Mouse (Mus musculus) lung, postnatal 0 days (tissue): Measurements from ENCODE around the gene A830005F24Rik. TPM values are rescaled to one million over a fixed set of nuclear protein-coding genes. Genes with fewer than 3 reads are reported as not detected.

Experiments
- ATAC-seq: fragments of 200-750 bp; cut with Nextera tagmentation; 2 replicates; pipeline ENCODE4 v1.8.0; 2017; ENCODE audit warnings: moderate library complexity
- DNase-seq: peaks from one replicate; pipeline ENCODE4 v3.0.0-alpha.2; 2016; ENCODE audit warnings: low spot score
- H3K27ac ChIP-seq: fragments of 300-500 bp; sonication (generic); 2 replicates; pipeline ENCODE4 v1.5.1; 2014; ENCODE audit warnings: antibody characterized with exemption, mild to moderate bottlenecking, low read length, mixed read lengths
- H3K27me3 ChIP-seq: fragments of 300-500 bp; sonication (generic); replicated peaks from 2 replicates; pipeline ENCODE4 v1.6.1; 2014; ENCODE audit warnings: low read length, mixed read lengths; ENCODE audit not compliant: insufficient read depth
- H3K36me3 ChIP-seq: fragments of 300-500 bp; sonication (generic); 2 replicates; pipeline ENCODE4 v1.6.1; 2014; ENCODE audit warnings: low read length, mixed read lengths; ENCODE audit not compliant: insufficient read depth
- H3K4me1 ChIP-seq: fragments of 300-500 bp; sonication (generic); 2 replicates; pipeline ENCODE4 v1.6.1; 2014; ENCODE audit warnings: antibody characterized with exemption, low read depth, low read length, mixed read lengths; ENCODE audit not compliant: insufficient read depth
- H3K4me2 ChIP-seq: fragments of 300-500 bp; sonication (generic); replicated peaks from 2 replicates; pipeline ENCODE4 v1.6.1; 2014; ENCODE audit warnings: low read depth, mild to moderate bottlenecking, low read length, moderate library complexity, mixed read lengths
- H3K4me3 ChIP-seq: fragments of 300-500 bp; sonication (generic); 2 replicates; pipeline ENCODE4 v1.5.1; 2014; ENCODE audit warnings: low read depth, low read length
- H3K9ac ChIP-seq: fragments of 300-500 bp; sonication (generic); replicated peaks from 2 replicates; pipeline ENCODE4 v1.6.1; 2014; ENCODE audit warnings: low read depth, mild to moderate bottlenecking
- H3K9me3 ChIP-seq: fragments of 300-500 bp; sonication (generic); 2 replicates; pipeline ENCODE4 v1.6.1; 2016; ENCODE audit warnings: low read length, mixed read lengths
- CTCF ChIP-seq: IDR thresholded peaks from 2 replicates; pipeline ENCODE4 v1.5.1; 2016; ENCODE audit warnings: antibody characterized with exemption, mild to moderate bottlenecking
- EP300 ChIP-seq: IDR thresholded peaks from 2 replicates; pipeline ENCODE4 v1.6.1; 2016; ENCODE audit warnings: antibody characterized with exemption, mild to moderate bottlenecking, control low read depth
- WGBS: fragments of 180-500 bp; shearing (Covaris S2); extraction: QIAGEN DNeasy Blood & Tissue Kit; methylation state at CpG from one replicate; pipeline ENCODE4 v1.1.7; 2014; 5-methylcytosine and 5-hydroxymethylcytosine counted together
- polyA plus RNA-seq: library from polyadenylated mRNA; unstranded; fragments of >200 nt; fragmentation: Nextera tagmentation; extraction: Ambion mirVana; gene quantifications from 2 replicates; pipeline ENCODE4 v1.2.1, GENCODE M21; 2015

The A830005F24Rik gene
- polyA plus RNA-seq, 1 experiment from 2014 or later = 0.41 TPM

GRCm38 (mm10) chr13:48525745-48526144, 12.4 kb downstream of the A830005F24Rik start:
- DNase-seq (no peak), ATAC-seq (no peak)
- Histone ChIP-seq H3K36me3 (no peaks in the 10 kb centered on the region), H3K4me2 (no peak overlapping the region), H3K4me1 (no peaks in the 10 kb centered on the region), H3K27me3 (no peaks in the 10 kb centered on the region), H3K27ac (no peak overlapping the region), H3K4me3 (no peak overlapping the region), H3K9ac (no peak overlapping the region), H3K9me3 (no peaks in the 10 kb centered on the region)
- 69% methylated on average over 5 of the region's 5 CpGs for WGBS
- TF ChIP-seq EP300 = no peak
- no peak for TF ChIP-seq CTCF

DNA sequence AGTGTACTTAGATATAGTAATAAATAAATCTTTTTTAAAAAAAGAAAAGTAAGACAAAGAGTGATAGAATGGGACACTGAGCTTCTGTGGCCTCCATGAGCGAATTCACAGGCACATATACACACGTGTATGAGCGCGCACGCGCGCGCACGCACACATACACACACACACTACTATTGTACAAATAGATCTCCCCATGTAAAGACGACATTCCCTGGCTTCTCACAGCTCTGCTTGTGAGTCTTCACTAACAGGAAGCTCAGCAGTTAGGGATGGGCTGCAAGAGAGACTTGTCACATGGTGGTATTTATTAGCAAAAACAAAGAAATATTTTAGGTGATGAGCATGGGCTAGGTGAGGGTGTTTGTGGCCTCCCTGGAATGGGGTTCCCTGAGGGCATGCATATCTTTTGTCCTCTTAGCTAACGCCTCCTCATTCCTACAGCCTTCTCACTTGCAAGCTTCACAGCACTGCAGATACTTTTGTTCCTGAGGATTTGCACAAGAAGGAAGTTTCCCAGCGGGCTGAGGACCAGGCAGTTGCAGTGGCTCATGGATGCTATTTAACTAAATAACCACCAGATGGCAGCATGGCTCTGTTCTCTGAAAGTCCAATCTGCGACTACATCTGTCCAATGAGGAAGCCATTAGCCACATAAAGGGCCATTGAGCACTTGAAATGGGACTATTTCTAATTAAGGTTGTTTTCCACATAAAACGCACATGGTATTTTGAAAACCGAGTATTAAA, 14.9 kb downstream of the A830005F24Rik start:
- H3K9me3 ChIP-seq = no peaks in the 10 kb centered on the region
- H3K4me3 ChIP-seq = no peak overlapping the region
- H3K4me1 ChIP-seq = no peaks in the 10 kb centered on the region
- TF ChIP-seq EP300 (peak; percentile 17; the same call in 1 of the 2 replicates), CTCF (peak; percentile 93)
- H3K4me2 ChIP-seq = no peak overlapping the region
- no peaks in the 10 kb centered on the region for H3K36me3 ChIP-seq
- H3K27me3 ChIP-seq = no peaks in the 10 kb centered on the region
- ATAC-seq (peak; percentile 75), DNase-seq (peak; percentile 91)
- 53% methylated on average over 15 of the region's 15 CpGs for WGBS
- H3K27ac ChIP-seq = no peak overlapping the region
- H3K9ac ChIP-seq = no peak overlapping the region

DNA sequence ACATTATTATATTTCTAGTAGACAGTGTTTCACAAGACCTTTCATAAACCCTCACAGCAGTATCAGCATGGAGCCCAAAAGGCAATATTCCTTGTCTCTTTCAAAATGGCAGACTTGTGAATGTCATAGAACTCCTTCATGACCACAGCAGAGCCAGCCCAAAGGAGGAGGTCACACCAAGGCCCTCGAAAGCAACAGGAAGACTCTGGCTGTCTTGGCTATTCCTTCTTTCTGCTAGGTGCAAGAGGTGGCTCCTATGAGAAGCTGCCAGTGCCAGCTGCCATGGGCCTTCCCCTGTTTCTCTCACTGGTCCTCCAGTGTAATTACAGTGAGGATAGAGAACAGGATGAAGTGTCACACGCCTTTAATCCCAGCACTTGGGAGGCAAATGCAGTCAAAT, 15.7 kb downstream of the A830005F24Rik start:
- TF ChIP-seq EP300 (no peak), CTCF (no peak)
- DNase-seq (no peak), ATAC-seq (no peak)
- Histone ChIP-seq H3K27me3 (no peaks in the 10 kb centered on the region), H3K36me3 (no peaks in the 10 kb centered on the region; the same call in 1 of the 2 replicates), H3K9ac (no peak overlapping the region), H3K4me1 (no peaks in the 10 kb centered on the region), H3K27ac (no peak overlapping the region), H3K4me2 (no peak overlapping the region), H3K9me3 (no peaks in the 10 kb centered on the region), H3K4me3 (no peak overlapping the region)
- WGBS = 36% methylated on average over 2 of the region's 2 CpGs

- Histone ChIP-seq H3K4me3 (no peak overlapping the region), H3K27me3 (no peaks in the 10 kb centered on the region), H3K4me2 (no peak overlapping the region), H3K4me1 (no peaks in the 10 kb centered on the region), H3K9me3 (no peaks in the 10 kb centered on the region), H3K36me3 (no peaks in the 10 kb centered on the region; the same call in 1 of the 2 replicates), H3K27ac (no peak overlapping the region), H3K9ac (no peak overlapping the region)
- no peak for TF ChIP-seq CTCF
- no peak for TF ChIP-seq EP300
- peak; percentile 67 for ATAC-seq
- WGBS = 24% methylated on average over 2 of the region's 2 CpGs
- DNase-seq = peak; percentile 47
These were observed 17.3 kb downstream of the A830005F24Rik start for GRCm38 (mm10) chr13:48530685-48531084.

DNA sequence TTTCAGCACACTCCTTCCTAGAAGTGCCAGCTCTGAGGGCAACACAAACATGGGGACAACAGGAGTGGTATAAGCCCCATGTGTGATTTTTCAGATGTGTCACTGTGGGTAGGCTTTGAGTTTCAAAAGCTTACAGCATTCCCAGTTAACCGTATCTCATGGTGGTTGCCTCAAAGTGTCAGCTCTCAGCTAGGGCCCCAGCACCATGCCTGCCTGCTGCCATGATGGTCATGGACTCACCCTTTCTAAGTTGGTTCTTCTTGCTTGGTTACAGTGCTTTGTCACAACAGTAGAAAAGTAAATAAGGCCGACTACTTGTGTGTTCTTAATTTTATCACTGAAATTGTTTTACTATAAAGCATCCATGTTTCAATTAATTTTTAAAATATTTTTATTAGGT, 18.1 kb downstream of the A830005F24Rik start:
- Histone ChIP-seq H3K27ac (no peak overlapping the region), H3K4me3 (no peak overlapping the region), H3K9me3 (no peaks in the 10 kb centered on the region), H3K4me1 (no peaks in the 10 kb centered on the region), H3K36me3 (no peaks in the 10 kb centered on the region; the same call in 1 of the 2 replicates), H3K27me3 (no peaks in the 10 kb centered on the region), H3K9ac (no peak overlapping the region), H3K4me2 (no peak overlapping the region)
- 57% methylated on average over 2 of the region's 2 CpGs for WGBS
- TF ChIP-seq EP300 = no peak
- TF ChIP-seq CTCF = no peak
- no peak for DNase-seq
- ATAC-seq = no peak

DNA sequence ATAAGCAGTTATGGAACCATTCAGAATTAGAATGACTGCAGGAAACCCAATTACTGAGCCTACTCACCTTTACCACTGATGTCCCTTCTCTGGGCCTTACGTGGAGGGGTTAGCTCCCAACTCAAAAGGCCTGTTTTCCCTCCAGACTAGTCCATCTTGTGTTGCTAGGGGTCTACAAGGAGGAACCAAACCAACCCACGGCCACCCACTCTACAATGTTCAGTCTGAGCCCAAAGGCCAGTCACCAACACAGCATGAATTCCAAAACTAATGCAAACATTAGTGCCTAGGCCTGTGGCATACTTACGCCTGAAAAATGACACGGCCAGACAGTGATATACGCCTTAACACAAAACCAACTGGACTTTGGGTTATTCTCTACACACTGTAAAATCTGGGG, 20.1 kb downstream of the A830005F24Rik start:
- ATAC-seq (no peak), DNase-seq (no peak)
- Histone ChIP-seq H3K9me3 (no peaks in the 10 kb centered on the region), H3K27ac (no peak overlapping the region), H3K36me3 (no peaks in the 10 kb centered on the region; the same call in 1 of the 2 replicates), H3K9ac (no peak overlapping the region), H3K27me3 (no peaks in the 10 kb centered on the region), H3K4me2 (no peak overlapping the region), H3K4me3 (no peak overlapping the region), H3K4me1 (0 out of 2 replicates have a peak, but pooled peaks cover under 1% of the 10 kb centered on the region)
- 85% methylated on average over 5 of the region's 5 CpGs for WGBS
- TF ChIP-seq EP300 (no peak), CTCF (no peak)
